Mouse (Mus musculus) hindbrain, embryonic 15.5 days (tissue): Measurements from ENCODE around the gene Myl4. TPM values are rescaled to one million over a fixed set of nuclear protein-coding genes. Genes with fewer than 3 reads are reported as not detected.

Source experiments
- ATAC-seq: fragments of 200-750 bp; cut with Nextera tagmentation; 2 replicates; pipeline ENCODE4 v1.8.0; 2017; ENCODE audit warnings: low read depth, moderate number of reproducible peaks, moderate TSS enrichment; ENCODE audit not compliant: low FRiP score
- H3K27ac ChIP-seq: fragments of 300-500 bp; sonication (generic); replicated peaks from 2 replicates; pipeline ENCODE4 v1.5.1; 2015; ENCODE audit warnings: mild to moderate bottlenecking, inconsistent platforms
- H3K27me3 ChIP-seq: fragments of 300-500 bp; sonication (generic); 2 replicates; pipeline ENCODE4 v1.6.1; 2015; ENCODE audit warnings: control low read depth, inconsistent platforms
- H3K36me3 ChIP-seq: fragments of 300-500 bp; sonication (generic); 2 replicates; pipeline ENCODE4 v1.6.1; 2015; ENCODE audit warnings: control low read depth, inconsistent platforms
- H3K4me1 ChIP-seq: fragments of 300-500 bp; sonication (generic); replicated peaks from 2 replicates; pipeline ENCODE4 v1.6.1; 2015; ENCODE audit warnings: control low read depth, inconsistent platforms
- H3K4me2 ChIP-seq: fragments of 300-500 bp; sonication (generic); 2 replicates; pipeline ENCODE4 v1.6.1; 2015; ENCODE audit warnings: moderate library complexity, mild to moderate bottlenecking, inconsistent platforms
- H3K4me3 ChIP-seq: fragments of 300-500 bp; sonication (generic); 2 replicates; pipeline ENCODE4 v1.5.1; 2015; ENCODE audit warnings: mild to moderate bottlenecking, inconsistent platforms
- H3K9ac ChIP-seq: fragments of 300-500 bp; sonication (generic); 2 replicates; pipeline ENCODE4 v1.6.1; 2015; ENCODE audit warnings: inconsistent platforms
- H3K9me3 ChIP-seq: fragments of 300-500 bp; sonication (generic); 2 replicates; pipeline ENCODE4 v1.6.1; 2016; ENCODE audit warnings: control low read depth, inconsistent platforms
- WGBS: fragments of 180-500 bp; shearing (Covaris S2); methylation state at CpG from one replicate; pipeline ENCODE4 v1.1.7; 2015; 5-methylcytosine and 5-hydroxymethylcytosine counted together
- polyA plus RNA-seq: library from polyadenylated mRNA; unstranded; fragments of >200 nt; fragmentation: Nextera tagmentation; extraction: Ambion mirVana; gene quantifications from 2 replicates; pipeline ENCODE4 v1.2.1, GENCODE M21; 2015

Gene Myl4
- polyA plus RNA-seq, 1 experiment from 2014 or later, result 2.8 TPM

DNA sequence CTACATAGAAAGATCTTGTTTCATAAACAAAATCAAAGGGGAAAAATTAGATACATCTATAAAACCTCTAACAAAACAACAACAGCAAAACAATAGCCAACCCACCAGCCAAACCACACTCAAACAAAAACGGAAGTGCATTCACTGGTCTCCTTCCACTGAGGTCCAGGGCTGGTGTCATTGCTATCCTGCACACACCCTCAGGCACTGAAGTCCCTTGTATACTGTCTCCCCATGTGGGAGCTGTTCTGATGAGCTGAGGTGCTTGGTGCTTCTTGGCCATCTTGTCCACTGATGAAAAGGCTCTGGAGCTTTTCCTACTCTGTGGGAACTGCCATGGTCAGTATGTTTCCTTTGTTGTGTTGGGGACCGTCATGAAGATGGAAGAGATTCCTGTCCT, 38.0 kb downstream of the Myl4 start:
- no peak overlapping the region for H3K27ac ChIP-seq
- no peak for ATAC-seq
- no peaks in the 10 kb centered on the region for H3K36me3 ChIP-seq
- no peak overlapping the region for H3K4me2 ChIP-seq
- no peaks in the 10 kb centered on the region for H3K4me1 ChIP-seq
- no peaks in the 10 kb centered on the region for H3K27me3 ChIP-seq
- 92% methylated on average over 2 of the region's 2 CpGs for WGBS
- H3K4me3 ChIP-seq, result no peak overlapping the region
- H3K9me3 ChIP-seq, result 0 out of 2 replicates have a peak, but pooled peaks cover 10% of the 10 kb centered on the region
- no peak overlapping the region for H3K9ac ChIP-seq

DNA sequence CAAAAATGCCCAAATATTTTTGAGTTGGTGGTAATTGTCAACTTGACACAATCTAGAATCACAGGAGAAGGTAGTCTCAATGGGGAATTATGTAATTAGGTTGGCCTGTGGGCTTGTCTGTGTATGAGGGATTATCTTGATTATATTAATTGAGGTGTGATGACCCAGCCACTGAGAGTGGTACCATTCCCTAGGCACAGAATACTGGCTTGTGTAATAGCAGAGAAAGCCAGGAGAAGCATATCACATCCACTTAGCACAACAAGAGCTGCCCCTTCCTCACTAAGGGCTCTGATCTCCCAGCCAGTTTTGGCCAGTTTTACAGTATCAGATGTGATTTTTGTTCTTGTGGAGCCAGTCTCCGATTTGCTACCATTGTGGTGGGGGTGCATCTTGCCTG, 39.1 kb downstream of the Myl4 start:
- H3K4me1 ChIP-seq, result no peaks in the 10 kb centered on the region
- no peak for ATAC-seq

DNA sequence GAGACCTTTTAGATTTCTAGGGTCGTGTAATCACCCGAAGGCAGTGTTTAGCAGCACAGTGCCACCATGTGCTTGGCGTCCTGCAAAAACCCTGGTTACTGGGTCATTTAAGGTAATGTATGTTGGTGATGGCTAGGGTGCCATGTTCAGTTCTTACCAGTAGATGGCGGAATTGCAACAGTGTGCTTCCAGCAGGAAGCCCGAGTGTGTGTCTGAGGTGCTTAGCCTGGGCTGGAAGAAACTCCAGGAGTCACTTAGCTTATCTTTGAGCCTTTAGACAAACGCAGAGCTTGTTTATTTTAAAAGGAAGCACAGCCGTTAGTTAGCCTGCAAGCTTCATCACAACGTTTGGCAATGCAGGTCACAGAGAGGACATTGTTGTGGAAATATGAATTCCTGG, 39.7 kb downstream of the Myl4 start:
- 3% methylated on average over 8 of the region's 8 CpGs for WGBS
- peak; percentile 61; the same call in 1 of the 2 replicates for ATAC-seq
- Histone ChIP-seq H3K9me3 (0 out of 2 replicates have a peak, but pooled peaks cover 10% of the 10 kb centered on the region), H3K36me3 (no peaks in the 10 kb centered on the region), H3K27ac (no peak overlapping the region), H3K27me3 (no peaks in the 10 kb centered on the region), H3K4me3 (no peak overlapping the region), H3K4me2 (no peak overlapping the region), H3K4me1 (no peaks in the 10 kb centered on the region), H3K9ac (no peak overlapping the region)

More for the DNA sequence above, 39.1 kb downstream of the Myl4 start:
- Histone ChIP-seq H3K27me3 (no peaks in the 10 kb centered on the region), H3K4me3 (no peak overlapping the region), H3K4me2 (no peak overlapping the region), H3K27ac (no peak overlapping the region), H3K9me3 (0 out of 2 replicates have a peak, but pooled peaks cover 10% of the 10 kb centered on the region), H3K36me3 (no peaks in the 10 kb centered on the region), H3K9ac (no peak overlapping the region)
- WGBS, result 78% methylated on average over 1 of the region's 1 CpGs

DNA sequence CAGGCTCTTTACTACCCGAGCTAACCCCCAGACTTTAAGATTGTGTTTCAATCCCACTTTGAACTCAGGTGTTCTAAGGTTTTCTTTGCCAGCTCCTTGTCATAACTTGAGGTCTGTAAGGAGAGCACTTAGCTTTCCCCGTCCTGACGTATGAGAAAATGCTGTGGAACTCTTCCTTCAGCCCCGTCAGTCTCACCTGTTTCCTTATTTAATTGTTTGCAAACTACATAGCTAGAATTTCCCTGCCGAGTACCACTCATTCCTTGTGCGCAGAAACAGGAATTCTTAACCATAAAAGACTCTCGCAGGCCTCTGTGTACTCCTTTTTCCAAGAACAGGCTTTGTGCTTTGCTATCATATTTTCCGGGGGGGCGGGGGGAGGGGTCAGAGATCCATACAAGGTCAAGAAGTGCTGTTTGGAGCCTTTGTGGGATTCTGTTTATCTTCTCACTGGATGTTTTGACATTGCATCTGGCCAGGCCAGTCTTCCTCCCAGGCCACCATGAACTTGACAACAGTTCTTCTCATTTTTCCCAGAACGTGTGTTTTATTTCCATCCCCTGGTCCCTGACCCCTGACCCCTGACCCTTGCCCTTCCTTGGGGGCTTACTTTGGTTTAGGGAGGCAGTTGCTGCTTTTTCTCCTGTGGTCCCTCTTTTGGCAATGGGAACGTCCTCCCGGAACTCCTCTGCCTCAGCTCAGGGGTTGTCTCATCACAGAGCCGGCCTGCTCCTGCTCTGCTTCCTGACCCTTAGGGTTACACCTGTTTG, 41.8 kb downstream of the Myl4 start:
- Histone ChIP-seq H3K4me3 (no peak overlapping the region), H3K27me3 (no peaks in the 10 kb centered on the region), H3K9ac (no peak overlapping the region), H3K4me1 (no peaks in the 10 kb centered on the region), H3K4me2 (no peak overlapping the region), H3K27ac (no peak overlapping the region), H3K9me3 (0 out of 2 replicates have a peak, but pooled peaks cover 10% of the 10 kb centered on the region), H3K36me3 (no peaks in the 10 kb centered on the region)
- WGBS, result 80% methylated on average over 13 of the region's 13 CpGs
- no peak for ATAC-seq

DNA sequence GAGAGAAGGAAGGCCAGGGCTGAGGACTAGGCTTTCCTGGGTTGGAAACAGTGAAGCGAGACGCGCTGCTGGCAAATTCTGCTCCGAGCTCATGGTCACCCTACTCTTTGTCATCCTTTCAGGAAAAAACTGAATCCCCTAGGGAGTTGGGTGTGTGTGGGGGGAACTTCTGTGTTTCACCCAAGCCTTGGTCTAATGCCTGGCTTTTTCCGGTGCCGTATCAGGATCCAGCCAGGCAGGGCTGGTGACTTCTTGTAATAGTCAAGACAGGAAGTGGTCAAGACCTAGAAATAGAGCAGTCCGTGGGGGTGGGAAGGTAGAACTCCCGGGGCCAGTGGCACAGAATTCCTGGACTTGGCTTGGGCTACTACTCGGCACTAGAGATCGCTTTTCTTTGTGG, 45.9 kb downstream of the Myl4 start:
- 85% methylated on average over 10 of the region's 10 CpGs for WGBS

DNA sequence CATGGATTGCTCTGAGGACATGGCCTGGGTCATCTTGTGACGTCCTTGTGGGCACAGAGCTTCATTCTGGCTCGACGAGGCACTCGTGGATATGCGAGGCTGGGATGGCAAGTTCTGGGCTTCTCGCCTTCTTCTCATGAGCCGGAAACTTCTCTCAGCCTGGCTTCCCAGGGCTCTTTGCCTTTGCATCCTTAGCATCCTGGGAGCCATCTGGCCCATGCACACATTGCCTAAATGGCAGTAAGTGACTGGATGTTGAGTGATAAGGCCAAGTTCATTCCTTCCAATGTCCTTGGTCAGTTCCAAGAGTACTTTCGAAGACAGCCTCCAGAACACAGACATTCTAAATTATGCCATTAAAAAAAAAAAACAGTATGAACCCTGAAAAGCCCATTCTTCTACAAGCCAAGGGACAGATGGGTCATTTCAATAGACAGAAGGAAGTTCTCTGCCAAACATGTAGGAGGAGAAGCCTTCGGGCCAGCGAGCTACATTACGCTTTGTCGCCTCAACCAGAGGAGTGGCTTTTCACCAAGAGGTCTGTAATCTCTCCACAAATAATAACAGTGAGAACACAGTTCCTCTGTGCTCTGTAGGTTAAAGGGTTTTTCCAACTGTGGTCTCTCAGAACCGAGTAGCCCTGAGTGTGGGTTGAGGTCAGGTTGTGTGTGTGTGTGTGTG, 48.9 kb downstream of the Myl4 start:
- H3K9me3 ChIP-seq, result no peaks in the 10 kb centered on the region
- no peaks in the 10 kb centered on the region for H3K27me3 ChIP-seq
- no peak for ATAC-seq
- H3K9ac ChIP-seq, result no peak overlapping the region
- H3K36me3 ChIP-seq, result no peaks in the 10 kb centered on the region
- no peaks in the 10 kb centered on the region for H3K4me1 ChIP-seq
- no peak overlapping the region for H3K4me3 ChIP-seq
- no peak overlapping the region for H3K4me2 ChIP-seq
- no peak overlapping the region for H3K27ac ChIP-seq
- 86% methylated on average over 13 of the region's 13 CpGs for WGBS

More for the DNA sequence above, 45.9 kb downstream of the Myl4 start:
- H3K4me3 ChIP-seq, result no peak overlapping the region
- no peaks in the 10 kb centered on the region for H3K27me3 ChIP-seq
- H3K9me3 ChIP-seq, result no peaks in the 10 kb centered on the region
- no peak overlapping the region for H3K27ac ChIP-seq
- no peaks in the 10 kb centered on the region for H3K36me3 ChIP-seq
- ATAC-seq, result no peak
- no peaks in the 10 kb centered on the region for H3K4me1 ChIP-seq
- no peak overlapping the region for H3K9ac ChIP-seq
- no peak overlapping the region for H3K4me2 ChIP-seq

DNA sequence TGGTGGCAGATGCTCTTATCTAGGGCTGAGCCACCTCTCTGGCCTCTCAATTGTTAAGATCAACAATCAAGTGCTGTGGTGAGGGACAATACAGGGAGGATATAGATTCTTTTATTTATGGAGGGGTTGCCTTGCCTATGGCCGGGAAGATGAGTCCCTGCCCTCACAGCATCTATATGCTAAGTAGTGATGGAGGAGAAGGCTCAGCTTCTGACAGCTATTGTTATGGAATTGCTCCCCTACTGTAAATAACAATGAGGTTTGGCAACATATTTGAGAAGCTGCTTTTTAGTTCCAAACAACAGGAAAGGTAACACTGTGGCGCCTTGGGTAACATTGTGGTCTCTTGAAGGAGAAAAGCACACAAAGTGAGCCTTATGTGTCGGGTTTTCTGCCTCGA, 50.2 kb downstream of the Myl4 start:
- 32% methylated on average over 4 of the region's 4 CpGs for WGBS
- Histone ChIP-seq H3K9me3 (no peaks in the 10 kb centered on the region), H3K27ac (no peak overlapping the region), H3K36me3 (no peaks in the 10 kb centered on the region), H3K27me3 (no peaks in the 10 kb centered on the region), H3K4me3 (no peak overlapping the region), H3K9ac (no peak overlapping the region), H3K4me1 (no peaks in the 10 kb centered on the region), H3K4me2 (no peak overlapping the region)
- ATAC-seq, result no peak

DNA sequence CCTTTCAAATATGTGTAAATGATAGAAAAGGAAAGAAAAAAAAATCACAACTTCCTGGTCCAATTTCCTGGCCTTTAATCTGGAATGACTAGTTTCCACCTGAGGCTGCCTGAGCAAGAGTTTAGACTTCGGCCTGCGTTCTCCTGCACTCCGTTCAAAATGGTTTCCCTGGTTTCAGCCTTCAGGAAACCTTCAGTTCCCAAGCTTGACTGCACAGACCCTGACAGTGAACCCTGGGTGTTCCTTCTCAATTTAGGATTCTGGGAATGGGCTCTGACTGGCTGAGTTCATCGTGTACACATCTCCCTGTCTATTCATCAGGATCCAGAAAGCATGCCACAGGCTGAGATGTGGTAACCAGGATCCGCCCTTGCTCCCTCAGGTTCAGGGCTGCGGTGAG, 53.7 kb downstream of the Myl4 start:
- no peak overlapping the region for H3K4me3 ChIP-seq
- H3K27ac ChIP-seq, result no peak overlapping the region
- no peaks in the 10 kb centered on the region for H3K9me3 ChIP-seq
- H3K4me1 ChIP-seq, result peaks cover 12% of the 10 kb centered on the region; the same call in 1 of the 2 replicates
- WGBS, result 42% methylated on average over 6 of the region's 6 CpGs
- no peak overlapping the region for H3K9ac ChIP-seq
- H3K36me3 ChIP-seq, result no peaks in the 10 kb centered on the region
- H3K27me3 ChIP-seq, result peaks cover 5% of the 10 kb centered on the region; the same call in 1 of the 2 replicates
- no peak for ATAC-seq
- H3K4me2 ChIP-seq, result no peak overlapping the region

DNA sequence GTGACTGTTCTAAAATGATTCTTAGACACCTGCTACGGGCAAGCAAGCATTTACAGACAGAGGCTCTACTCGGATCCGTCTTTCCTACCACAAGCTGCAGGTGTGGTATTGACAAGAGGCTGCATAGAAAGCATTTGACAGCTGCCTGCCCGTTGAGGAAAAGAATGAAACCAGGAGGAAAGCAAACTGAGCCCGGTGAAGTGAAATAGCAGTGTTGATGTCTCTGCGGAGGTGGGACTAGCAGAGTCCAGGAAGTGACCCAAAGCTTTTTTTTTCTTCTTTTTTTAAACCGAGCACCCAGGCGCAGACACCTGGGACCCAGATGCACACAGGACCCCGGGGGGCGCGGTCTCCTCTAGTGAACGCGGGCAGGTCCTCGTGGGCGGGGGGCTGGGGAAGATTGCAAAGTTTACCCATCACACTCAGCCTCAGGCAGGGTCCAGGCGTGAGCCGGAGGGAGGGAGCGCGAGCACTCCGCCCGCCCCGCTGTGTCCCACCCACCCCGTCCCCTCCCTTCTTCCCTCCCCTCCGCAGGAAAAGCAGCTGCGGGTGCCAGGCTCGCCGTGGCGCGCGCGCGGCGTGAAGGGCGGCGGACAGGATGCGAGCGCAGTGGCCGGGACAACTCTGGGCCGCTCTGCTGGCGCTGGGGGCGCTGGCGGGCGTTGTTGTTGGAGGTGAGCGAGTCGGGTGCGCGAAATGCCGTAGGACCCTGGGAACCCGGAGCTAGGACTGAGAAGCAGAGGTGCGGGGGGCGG, 57.2 kb downstream of the Myl4 start, which contains the start of gene Itgb3:
TSS of gene Itgb3 (plus strand) at position 510 of the 755 bp plus-strand sequence.
- Histone ChIP-seq H3K4me3 (peak within 1 kb of the TSS; percentile 56), H3K27ac (no peak within 1 kb of the TSS), H3K9ac (peak within 1 kb of the TSS; percentile 48), H3K4me2 (peak within 1 kb of the TSS; percentile 91), H3K27me3 (peaks cover 23% of the 10 kb centered on the region; the same call in 1 of the 2 replicates), H3K9me3 (no peaks in the 10 kb centered on the region), H3K4me1 (peaks cover 12% of the 10 kb centered on the region; the same call in 1 of the 2 replicates), H3K36me3 (no peaks in the 10 kb centered on the region)
- ATAC-seq, result peak; percentile 93
- 1% methylated on average over 45 of the region's 51 CpGs for WGBS

DNA sequence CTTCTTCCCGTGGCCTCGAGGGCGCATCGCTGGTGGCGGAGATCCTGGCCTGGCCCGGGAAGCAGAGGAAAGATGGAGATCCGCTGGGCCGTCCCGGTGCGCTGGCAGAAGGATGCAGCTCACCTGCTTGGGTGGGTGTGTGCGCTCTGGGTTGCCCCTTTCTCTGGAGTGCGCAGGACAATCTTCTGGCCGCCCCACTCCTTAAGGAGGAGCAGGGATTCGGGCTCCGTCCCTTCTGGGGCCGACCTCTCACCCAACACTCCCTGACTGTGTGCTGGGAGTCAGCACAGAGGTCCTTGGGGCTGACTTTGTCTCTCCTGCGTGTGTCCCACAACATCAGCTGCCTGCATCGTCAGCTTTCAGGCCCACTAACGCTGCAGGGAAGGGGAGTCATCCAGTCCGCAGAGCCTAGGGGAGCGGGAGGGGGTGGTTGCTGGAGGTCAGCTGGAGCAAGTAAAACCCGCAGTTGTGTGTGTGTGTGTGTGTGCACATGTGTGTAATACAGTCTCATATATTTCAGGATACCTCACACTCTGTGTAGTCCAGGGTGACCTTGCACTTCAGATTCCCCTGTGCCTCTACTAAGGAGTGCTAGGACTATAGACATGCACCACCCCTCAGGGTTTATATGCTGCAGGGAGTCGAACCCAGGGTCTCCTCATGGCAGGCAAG, 57.9 kb downstream of the Myl4 start:
- 2% methylated on average over 23 of the region's 23 CpGs for WGBS
- no peaks in the 10 kb centered on the region for H3K36me3 ChIP-seq
- peak overlapping the region; percentile 56 for H3K4me3 ChIP-seq
- H3K9ac ChIP-seq, result peak overlapping the region; percentile 48
- peaks cover 23% of the 10 kb centered on the region; the same call in 1 of the 2 replicates for H3K27me3 ChIP-seq
- H3K4me2 ChIP-seq, result peak overlapping the region; percentile 91
- peaks cover 12% of the 10 kb centered on the region; the same call in 1 of the 2 replicates for H3K4me1 ChIP-seq
- H3K9me3 ChIP-seq, result no peaks in the 10 kb centered on the region
- H3K27ac ChIP-seq, result no peak overlapping the region
- ATAC-seq, result peak; percentile 76

DNA sequence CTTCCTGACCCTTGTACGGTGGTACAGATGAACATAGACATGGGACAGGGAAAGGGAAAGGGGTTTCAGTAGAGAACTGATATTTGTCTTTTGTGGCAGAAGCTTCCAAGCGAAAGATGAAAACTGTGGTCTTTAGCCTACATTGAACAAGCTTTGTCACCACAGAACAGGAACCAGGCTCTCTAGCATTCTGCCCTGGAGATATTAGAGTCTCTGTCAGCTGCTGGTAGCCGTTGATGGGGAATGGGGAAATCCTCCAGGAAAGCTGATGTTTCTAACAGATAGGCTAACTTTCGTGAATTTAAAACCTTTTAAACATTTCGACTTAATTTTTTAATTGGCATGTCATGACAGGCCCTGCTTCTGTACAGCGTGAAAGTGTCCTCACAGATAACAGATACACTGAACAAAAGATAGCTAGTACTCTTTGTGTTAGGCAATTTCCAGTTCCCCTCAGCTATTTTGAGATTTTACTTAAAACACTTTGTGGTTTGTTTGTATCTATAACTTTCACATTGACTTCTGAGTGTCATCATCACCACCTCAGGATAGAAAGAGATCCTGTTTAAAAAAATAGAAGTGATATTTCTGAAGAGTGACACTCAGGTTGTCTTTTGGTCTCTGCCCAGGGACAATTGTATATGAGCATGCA, 58.7 kb downstream of the Myl4 start:
- Histone ChIP-seq H3K9me3 (no peaks in the 10 kb centered on the region), H3K9ac (no peak overlapping the region), H3K4me3 (no peak overlapping the region), H3K4me2 (peak overlapping the region; percentile 91; the same call in 1 of the 2 replicates), H3K4me1 (peaks cover 12% of the 10 kb centered on the region; the same call in 1 of the 2 replicates), H3K36me3 (no peaks in the 10 kb centered on the region), H3K27me3 (peaks cover 23% of the 10 kb centered on the region; the same call in 1 of the 2 replicates), H3K27ac (no peak overlapping the region)
- no peak for ATAC-seq
- 78% methylated on average over 6 of the region's 6 CpGs for WGBS
